Mouse (Mus musculus) bone marrow macrophage, adult 2 months (primary cell): ENCODE results near the gene Slc45a3.

ENCODE experiments used
- CTCF ChIP-seq: IDR thresholded peaks from 2 replicates; pipeline ENCODE4 v1.5.1; 2012; ENCODE audit warnings: low read depth, mild to moderate bottlenecking, low read length, moderate library complexity
- POLR2A ChIP-seq: IDR thresholded peaks from 2 replicates; pipeline ENCODE4 v1.6.1; 2012; ENCODE audit warnings: mild to moderate bottlenecking, low read depth, low read length, borderline replicate concordance

GRCm38 (mm10) chr1:132022107-132022506 is 59.3 kb downstream of the Slc45a3 start:
- TF ChIP-seq POLR2A (no peak), CTCF (no peak)
